Mouse (Mus musculus) 416B (cell line): ENCODE results near the gene Gm14525.
"Not testable (repeated sequence)": the region's sequence is repeated elsewhere in the genome, so short reads cannot be mapped to it uniquely, and the experiment has no call there.

Source experiments
- DNase-seq: peaks from one replicate; pipeline ENCODE4 v3.0.0; 2011; ENCODE audit warnings: low read depth

Gene Gm14525

DNA sequence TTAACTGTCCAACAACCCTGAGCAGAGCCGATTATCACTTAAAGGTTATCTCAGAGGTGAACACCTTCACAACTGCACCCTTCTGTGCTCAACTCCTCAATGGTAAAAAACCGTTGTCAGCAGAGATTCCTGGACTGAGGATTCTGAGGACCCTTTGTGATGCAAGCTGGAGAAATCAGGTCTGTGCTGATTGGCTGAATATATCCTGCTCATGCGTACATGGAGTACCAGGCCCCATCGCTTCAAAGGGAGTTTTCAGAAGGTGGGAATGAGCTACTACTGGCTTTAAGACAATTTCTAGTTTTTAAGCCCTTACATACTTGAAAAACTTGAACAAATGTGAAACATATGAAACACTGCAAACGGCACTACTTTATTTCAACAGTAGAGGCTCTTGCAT, at the start of gene Gm14525:
Gm14525 (minus strand) TSS at position 101 of the 400 bp plus-strand sequence.
- not testable (repeated sequence) for DNase-seq
